Mouse (Mus musculus) brain, embryonic 14.5 days (tissue): ENCODE measurements at regions not wholly inside any gene's neighbourhood (a gene's known extent, or its start where the extent isn't known, plus 50 kb on each side); places are given as distances from the start of the nearest gene placed in this dataset.

Source experiments
- DNase-seq: peaks from one replicate; pipeline ENCODE4 v3.0.0-alpha.2; 2011; ENCODE audit warnings: low read depth
- CTCF ChIP-seq: fragments of 200-500 bp; IDR thresholded peaks from 2 replicates; pipeline ENCODE4 v1.5.1; 2012; ENCODE audit warnings: inconsistent platforms, mild to moderate bottlenecking, moderate library complexity, borderline replicate concordance; ENCODE audit not compliant: insufficient read depth, insufficient read length; ENCODE audit errors: extremely low read depth
- POLR2A ChIP-seq: fragments of 200-500 bp; IDR thresholded peaks from 2 replicates; pipeline ENCODE4 v1.6.1; 2012; ENCODE audit warnings: mild to moderate bottlenecking, inconsistent platforms, borderline replicate concordance; ENCODE audit not compliant: poor library complexity, insufficient read depth, insufficient read length, severe bottlenecking; ENCODE audit errors: extremely low read depth

GRCm38 (mm10) chr3:141140606-141141005 is 71.5 kb downstream of the Pdha2 start:
- DNase-seq, result peak; percentile 2
- TF ChIP-seq POLR2A (no peak), CTCF (no peak)

DNA sequence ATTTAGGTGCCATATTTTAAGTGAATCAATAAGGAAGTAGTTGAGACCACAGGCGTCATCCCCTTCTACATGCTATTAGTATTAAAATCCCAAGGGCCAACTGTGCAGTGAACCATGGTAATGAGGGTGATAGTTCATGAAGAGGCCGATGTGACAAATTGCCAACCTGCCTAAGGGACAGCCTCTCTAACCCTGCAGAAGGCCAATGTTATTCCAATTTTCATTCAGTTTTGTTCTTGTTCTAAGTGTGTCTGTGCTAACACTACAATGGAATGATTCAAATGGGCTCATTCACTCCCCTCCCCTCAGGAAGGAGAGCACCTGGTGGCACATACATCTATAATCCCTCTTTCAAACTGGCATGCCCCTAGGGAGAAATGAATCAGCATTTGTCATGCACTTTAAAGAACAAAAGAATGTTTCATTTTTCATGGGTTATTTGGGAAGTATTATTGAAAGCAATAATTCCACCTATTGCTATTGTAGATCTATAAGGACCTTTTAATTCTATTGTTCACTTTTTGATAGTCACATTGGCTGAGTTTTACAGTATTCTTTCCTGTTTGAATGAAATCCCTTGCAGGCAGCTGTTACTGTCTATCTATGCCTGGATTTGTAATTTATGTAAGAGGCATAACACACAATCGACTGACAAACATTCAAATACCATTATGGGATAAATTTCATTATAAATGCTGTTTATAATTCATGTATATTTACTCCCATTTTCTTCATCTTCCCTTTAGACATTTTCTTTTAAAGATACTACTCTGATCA is 99.6 kb downstream of the Pdha2 start:
- DNase-seq, result peak; percentile 23
- TF ChIP-seq POLR2A (no peak), CTCF (no peak)

DNA sequence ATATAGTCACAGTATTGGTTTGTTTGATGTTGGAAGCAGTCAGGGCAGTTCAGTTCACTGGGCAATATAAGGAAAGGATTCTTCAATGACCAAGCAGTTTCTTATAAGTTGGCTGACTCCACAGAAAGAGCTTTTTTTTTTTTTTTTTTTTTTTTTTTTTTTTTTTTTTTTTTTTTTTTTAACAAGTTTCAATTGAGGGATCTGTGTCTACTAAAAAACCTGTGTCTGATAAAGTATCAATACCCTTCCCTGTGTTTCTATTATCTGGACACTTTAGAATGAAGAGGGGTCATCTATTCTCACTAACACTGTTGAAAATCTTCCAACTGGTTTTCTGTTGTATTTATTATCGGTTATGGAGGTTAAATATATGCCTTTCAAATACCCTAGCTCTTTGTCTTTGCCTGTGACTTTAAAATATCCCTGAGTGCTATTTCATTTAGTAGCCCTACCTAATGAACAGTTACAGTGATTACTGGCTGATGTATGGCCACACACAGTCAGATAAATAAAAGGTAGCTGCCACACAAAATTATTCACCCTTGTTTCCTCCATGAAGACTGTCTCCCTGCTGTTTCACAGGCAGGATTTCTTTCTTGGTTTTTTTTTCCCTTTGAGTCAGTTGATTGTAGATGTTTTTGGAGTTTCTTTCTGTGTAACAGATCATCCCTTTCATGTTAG is 100.3 kb downstream of the Pdha2 start:
- TF ChIP-seq POLR2A (no peak), CTCF (no peak)
- DNase-seq, result no peak
